Mouse (Mus musculus) intestine, embryonic 15.5 days (tissue): Measurements from ENCODE around the gene 2010109A12Rik. TPM values are rescaled to one million over a fixed set of nuclear protein-coding genes. Genes with fewer than 3 reads are reported as not detected.

Experiments
- ATAC-seq: fragments of 200-750 bp; cut with Nextera tagmentation; 2 replicates; pipeline ENCODE4 v1.8.0; 2017; ENCODE audit warnings: moderate TSS enrichment, moderate library complexity
- H3K27ac ChIP-seq: fragments of 300-500 bp; sonication (generic); 2 replicates; pipeline ENCODE4 v1.5.1; 2015; ENCODE audit warnings: mild to moderate bottlenecking, inconsistent platforms
- H3K27me3 ChIP-seq: fragments of 300-500 bp; sonication (generic); replicated peaks from 2 replicates; pipeline ENCODE4 v1.6.1; 2015; ENCODE audit warnings: inconsistent platforms
- H3K36me3 ChIP-seq: fragments of 300-500 bp; sonication (generic); 2 replicates; pipeline ENCODE4 v1.6.1; 2015; ENCODE audit warnings: inconsistent platforms
- H3K4me1 ChIP-seq: fragments of 300-500 bp; sonication (generic); replicated peaks from 2 replicates; pipeline ENCODE4 v1.6.1; 2015; ENCODE audit warnings: inconsistent platforms
- H3K4me2 ChIP-seq: fragments of 300-500 bp; sonication (generic); replicated peaks from 2 replicates; pipeline ENCODE4 v1.6.1; 2015; ENCODE audit warnings: mild to moderate bottlenecking, inconsistent platforms
- H3K4me3 ChIP-seq: fragments of 300-500 bp; sonication (generic); replicated peaks from 2 replicates; pipeline ENCODE4 v1.5.1; 2015; ENCODE audit warnings: inconsistent platforms
- H3K9ac ChIP-seq: fragments of 300-500 bp; sonication (generic); 2 replicates; pipeline ENCODE4 v1.6.1; 2015; ENCODE audit warnings: inconsistent platforms
- H3K9me3 ChIP-seq: fragments of 300-500 bp; sonication (generic); 2 replicates; pipeline ENCODE4 v1.6.1; 2016; ENCODE audit warnings: inconsistent platforms
- WGBS: fragments of 180-500 bp; shearing (Covaris S2); methylation state at CpG from one replicate; pipeline ENCODE4 v1.1.7; 2015; 5-methylcytosine and 5-hydroxymethylcytosine counted together
- polyA plus RNA-seq: library from polyadenylated mRNA; unstranded; fragments of >200 nt; fragmentation: Nextera tagmentation; extraction: Ambion mirVana; gene quantifications from 2 replicates; pipeline ENCODE4 v1.2.1, GENCODE M21; 2015

2010109A12Rik gene
- polyA plus RNA-seq, 1 experiment from 2014 or later = 2.0 TPM

DNA sequence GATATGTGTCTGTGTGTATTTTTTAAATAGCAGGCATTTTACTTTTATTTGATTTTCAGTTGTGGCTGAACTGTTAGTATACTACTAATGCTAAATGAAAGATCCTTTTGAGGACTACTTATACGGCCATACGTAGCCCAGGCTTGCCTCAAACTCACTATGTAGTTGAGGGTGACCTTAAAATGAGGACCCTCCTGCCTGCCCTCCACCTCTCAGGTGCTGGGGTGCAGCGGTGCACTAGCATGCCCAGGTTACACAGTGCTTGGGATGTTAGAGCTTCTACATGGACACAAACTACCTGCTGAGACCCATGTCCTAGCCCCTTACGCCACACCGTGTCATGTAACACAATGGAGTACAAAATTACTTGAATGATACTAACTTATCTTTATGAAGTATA lies 15.9 kb upstream of the 2010109A12Rik start:
- no peak overlapping the region for H3K4me3 ChIP-seq
- H3K9ac ChIP-seq = no peak overlapping the region
- H3K27ac ChIP-seq = no peak overlapping the region
- no peaks in the 10 kb centered on the region for H3K9me3 ChIP-seq
- H3K4me1 ChIP-seq = no peaks in the 10 kb centered on the region
- H3K27me3 ChIP-seq = no peaks in the 10 kb centered on the region
- 94% methylated on average over 5 of the region's 5 CpGs for WGBS
- ATAC-seq = no peak
- H3K4me2 ChIP-seq = no peak overlapping the region
- peaks cover 16% of the 10 kb centered on the region for H3K36me3 ChIP-seq

DNA sequence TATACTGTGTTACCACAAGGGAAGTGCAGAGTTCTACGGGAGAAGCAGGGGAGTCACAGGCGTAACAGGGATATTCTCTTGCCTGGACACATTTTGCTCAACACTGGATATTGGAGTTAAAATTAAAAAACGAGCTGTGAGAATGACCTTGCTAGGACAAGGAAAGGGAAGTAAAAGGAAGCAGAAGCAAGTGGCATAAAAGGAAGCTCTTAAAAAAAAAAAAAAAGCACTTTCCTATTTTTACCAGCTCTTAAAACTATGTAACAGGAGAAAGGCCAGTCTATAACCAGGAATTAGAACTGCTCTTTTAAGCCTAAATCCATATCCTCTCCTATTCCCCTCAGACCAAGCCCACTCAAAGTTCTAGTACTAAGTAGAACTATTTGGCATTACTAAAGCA lies 8.1 kb upstream of the 2010109A12Rik start:
- no peaks in the 10 kb centered on the region for H3K27me3 ChIP-seq
- H3K36me3 ChIP-seq = peaks cover 11% of the 10 kb centered on the region; the same call in 1 of the 2 replicates
- H3K4me2 ChIP-seq = no peak overlapping the region
- no peak overlapping the region for H3K4me3 ChIP-seq
- H3K4me1 ChIP-seq = no peaks in the 10 kb centered on the region
- no peak for ATAC-seq
- 87% methylated on average over 3 of the region's 3 CpGs for WGBS
- H3K27ac ChIP-seq = no peak overlapping the region
- no peak overlapping the region for H3K9ac ChIP-seq
- H3K9me3 ChIP-seq = no peaks in the 10 kb centered on the region

DNA sequence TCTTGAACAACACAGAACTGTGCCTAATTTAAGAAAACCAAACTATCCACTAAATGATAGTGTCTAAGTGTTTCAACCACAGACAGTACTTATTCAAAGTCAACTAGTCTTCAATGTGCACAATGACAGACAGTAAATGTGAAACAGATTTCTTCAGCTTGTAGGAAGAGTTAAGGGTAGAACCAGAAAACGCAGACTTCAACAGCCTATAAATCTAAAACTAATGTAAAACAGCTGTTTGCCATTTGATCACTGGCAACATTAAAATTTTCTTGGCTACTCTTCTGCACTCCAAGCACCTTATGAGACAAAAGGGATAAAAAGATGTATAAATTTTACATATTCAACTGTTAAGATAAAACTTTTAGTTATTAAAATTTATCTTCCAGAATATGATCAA lies 5.1 kb upstream of the 2010109A12Rik start:
- Histone ChIP-seq H3K36me3 (peaks cover 9% of the 10 kb centered on the region; the same call in 1 of the 2 replicates), H3K4me1 (no peaks in the 10 kb centered on the region), H3K27me3 (no peaks in the 10 kb centered on the region), H3K4me2 (no peak overlapping the region), H3K27ac (no peak overlapping the region), H3K9ac (no peak overlapping the region), H3K9me3 (no peaks in the 10 kb centered on the region), H3K4me3 (no peak overlapping the region)
- 77% methylated on average over 1 of the region's 1 CpGs for WGBS
- ATAC-seq = no peak

DNA sequence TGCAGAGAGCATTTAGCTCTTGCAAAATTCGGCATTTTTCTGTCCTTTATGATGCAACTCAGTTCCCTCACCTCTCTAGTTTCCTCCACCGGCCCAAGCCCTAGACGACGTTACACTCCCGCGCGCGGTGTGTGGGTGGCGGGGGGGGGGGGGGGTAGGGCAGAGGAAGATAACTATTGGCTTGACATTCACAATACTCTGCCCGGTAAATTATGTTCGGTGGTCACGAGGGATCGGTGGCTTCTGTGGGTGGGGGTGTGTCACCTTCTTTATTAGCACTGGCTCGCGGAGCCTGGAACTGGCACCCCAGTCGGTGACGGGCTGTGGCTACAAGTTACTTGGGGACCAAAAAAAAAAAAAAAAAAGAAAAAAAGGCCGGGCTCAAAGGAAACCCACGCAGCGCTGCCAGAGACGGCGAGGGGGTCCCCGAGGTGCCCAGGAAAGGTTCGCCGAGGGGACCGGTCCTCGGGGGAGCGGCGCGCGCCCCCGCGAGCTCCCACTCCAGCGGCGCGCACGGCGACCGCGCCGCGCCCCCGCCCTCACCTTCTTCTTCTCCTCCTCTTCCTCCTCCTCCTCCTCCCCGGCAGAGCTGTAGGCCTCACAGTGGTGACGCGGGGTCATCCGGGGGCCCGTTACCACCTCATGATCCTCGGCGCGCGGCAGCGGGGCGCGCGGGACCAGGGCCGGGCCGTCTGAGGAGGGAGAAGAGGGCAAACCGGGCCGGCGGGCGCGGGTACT lies 778 bp upstream of the 2010109A12Rik start:
- Histone ChIP-seq H3K9me3 (no peaks in the 10 kb centered on the region), H3K9ac (peak overlapping the region; percentile 96), H3K4me2 (peak overlapping the region; percentile 69), H3K27me3 (no peaks in the 10 kb centered on the region), H3K4me3 (peak overlapping the region; percentile 88), H3K27ac (peak overlapping the region; percentile 91), H3K36me3 (peaks cover 2% of the 10 kb centered on the region; the same call in 1 of the 2 replicates), H3K4me1 (no peaks in the 10 kb centered on the region)
- under 1% methylated on average over 61 of the region's 63 CpGs for WGBS
- peak; percentile 69 for ATAC-seq

DNA sequence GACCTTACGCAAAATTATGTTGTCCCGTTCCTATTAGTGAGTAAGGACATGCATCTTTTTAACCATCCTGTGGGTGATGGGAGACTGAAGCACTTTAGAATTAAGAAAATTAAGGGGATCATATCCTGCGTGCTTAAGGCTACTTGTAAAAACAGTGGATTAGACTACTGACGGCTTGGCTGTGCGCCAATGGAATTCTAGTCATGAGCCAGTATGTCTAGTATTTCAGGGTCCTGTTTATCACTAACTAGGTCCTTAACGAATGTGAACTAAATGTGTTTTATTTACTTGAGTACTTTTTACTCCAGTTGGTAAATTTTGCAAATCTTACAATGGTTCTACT lies 659 bp downstream of the 2010109A12Rik start:
- H3K27ac ChIP-seq = peak overlapping the region; percentile 91
- H3K9me3 ChIP-seq = no peaks in the 10 kb centered on the region
- no peaks in the 10 kb centered on the region for H3K36me3 ChIP-seq
- ATAC-seq = peak; percentile 7
- WGBS = 3% methylated on average over 6 of the region's 6 CpGs
- H3K4me1 ChIP-seq = no peaks in the 10 kb centered on the region
- peak overlapping the region; percentile 51 for H3K4me2 ChIP-seq
- peak overlapping the region; percentile 88 for H3K4me3 ChIP-seq
- H3K27me3 ChIP-seq = no peaks in the 10 kb centered on the region
- peak overlapping the region; percentile 96 for H3K9ac ChIP-seq

DNA sequence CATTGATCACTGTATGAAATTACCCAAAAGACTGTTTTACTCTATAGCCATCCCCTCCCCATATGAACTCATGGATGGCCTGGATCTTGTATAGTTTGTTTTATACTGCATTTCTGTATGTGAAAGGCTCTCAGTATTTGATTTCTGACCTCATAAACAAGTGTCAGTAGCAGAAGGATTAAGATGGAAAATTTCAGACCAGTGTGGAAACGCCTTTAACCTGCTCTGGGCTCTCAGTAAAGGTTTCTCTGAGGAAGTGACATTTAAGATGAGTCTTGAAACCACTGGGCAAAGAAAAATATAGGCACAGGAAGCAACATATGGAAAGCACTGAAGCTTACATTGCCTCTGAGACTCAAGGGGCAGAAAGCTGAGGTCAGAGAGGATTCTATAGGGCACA lies 1.2 kb downstream of the 2010109A12Rik start:
- no peak overlapping the region for H3K4me3 ChIP-seq
- no peaks in the 10 kb centered on the region for H3K4me1 ChIP-seq
- no peak overlapping the region for H3K4me2 ChIP-seq
- WGBS = 52% methylated on average over 1 of the region's 1 CpGs
- no peaks in the 10 kb centered on the region for H3K27me3 ChIP-seq
- no peak overlapping the region for H3K9ac ChIP-seq
- no peaks in the 10 kb centered on the region for H3K36me3 ChIP-seq
- H3K27ac ChIP-seq = no peak overlapping the region
- no peaks in the 10 kb centered on the region for H3K9me3 ChIP-seq
- no peak for ATAC-seq

DNA sequence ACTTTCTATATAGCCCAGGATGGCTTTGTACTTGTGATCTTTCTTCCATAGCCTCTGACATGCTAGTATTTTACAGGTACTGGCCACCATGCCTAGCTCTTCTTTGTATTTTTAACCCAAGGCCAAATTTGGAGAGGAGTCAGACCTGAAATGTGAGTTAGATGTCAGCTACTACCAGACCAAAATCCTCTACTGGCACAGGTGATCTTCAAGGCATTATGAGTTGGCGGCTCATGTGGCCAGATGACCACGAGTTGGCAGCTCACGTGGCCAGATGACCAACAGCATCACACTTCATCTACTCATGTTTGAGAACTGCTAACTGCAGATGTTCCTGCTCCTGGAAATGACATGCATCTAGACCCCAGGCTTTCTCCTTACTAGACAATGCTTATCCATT lies 12.1 kb downstream of the 2010109A12Rik start:
- 86% methylated on average over 3 of the region's 3 CpGs for WGBS
- H3K36me3 ChIP-seq = no peaks in the 10 kb centered on the region
- H3K27me3 ChIP-seq = no peaks in the 10 kb centered on the region
- no peak overlapping the region for H3K27ac ChIP-seq
- H3K9me3 ChIP-seq = no peaks in the 10 kb centered on the region
- no peak for ATAC-seq
- no peak overlapping the region for H3K4me3 ChIP-seq
- no peak overlapping the region for H3K4me2 ChIP-seq
- H3K9ac ChIP-seq = no peak overlapping the region
- H3K4me1 ChIP-seq = no peaks in the 10 kb centered on the region

DNA sequence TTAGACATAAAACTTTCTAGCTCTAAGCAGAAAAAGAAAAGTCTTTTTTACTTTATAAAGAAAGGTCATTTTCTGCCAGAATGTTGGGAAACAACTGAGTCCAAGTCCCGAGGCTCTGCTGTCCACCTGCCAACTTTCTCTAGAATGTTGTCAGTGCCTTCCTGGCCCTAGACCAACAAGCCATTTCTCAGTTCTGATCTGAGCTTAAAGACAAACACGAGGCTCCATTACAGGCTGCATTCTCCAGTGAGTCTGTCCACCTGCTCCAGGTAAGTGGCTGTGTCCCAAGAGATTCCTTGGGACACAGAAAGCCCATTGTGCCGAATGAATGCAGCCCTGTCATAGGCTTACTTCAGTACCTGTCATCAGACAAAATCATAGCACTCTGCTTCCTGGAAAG lies 15.3 kb downstream of the 2010109A12Rik start:
- Histone ChIP-seq H3K27ac (no peak overlapping the region), H3K9ac (no peak overlapping the region), H3K4me3 (no peak overlapping the region), H3K4me2 (no peak overlapping the region), H3K36me3 (no peaks in the 10 kb centered on the region), H3K4me1 (no peaks in the 10 kb centered on the region), H3K9me3 (no peaks in the 10 kb centered on the region), H3K27me3 (no peaks in the 10 kb centered on the region)
- no peak for ATAC-seq
- 56% methylated on average over 3 of the region's 3 CpGs for WGBS

DNA sequence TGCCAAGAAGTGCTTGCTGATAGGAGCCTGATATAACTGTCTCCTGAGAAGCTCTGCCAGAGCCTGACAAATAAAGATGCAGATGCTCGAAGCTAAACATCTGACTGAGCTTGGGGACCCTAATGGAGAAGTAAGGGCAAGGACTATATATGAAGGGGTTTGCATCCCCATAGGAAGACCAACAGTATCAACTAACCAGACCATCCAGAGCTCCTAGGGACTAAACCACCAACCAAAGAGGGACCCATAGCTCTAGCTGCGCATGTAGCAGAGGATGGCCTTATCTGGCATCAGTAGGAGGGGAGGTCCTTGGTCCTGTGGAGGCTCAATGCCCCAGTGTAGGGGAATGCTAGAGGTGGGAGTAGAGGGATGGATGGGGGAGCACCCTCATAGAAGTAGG lies 18.2 kb downstream of the 2010109A12Rik start:
- Histone ChIP-seq H3K4me1 (no peaks in the 10 kb centered on the region), H3K4me2 (no peak overlapping the region), H3K9me3 (no peaks in the 10 kb centered on the region), H3K9ac (no peak overlapping the region), H3K4me3 (no peak overlapping the region), H3K27me3 (no peaks in the 10 kb centered on the region), H3K27ac (no peak overlapping the region), H3K36me3 (no peaks in the 10 kb centered on the region)
- ATAC-seq = no peak
- 83% methylated on average over 2 of the region's 2 CpGs for WGBS

DNA sequence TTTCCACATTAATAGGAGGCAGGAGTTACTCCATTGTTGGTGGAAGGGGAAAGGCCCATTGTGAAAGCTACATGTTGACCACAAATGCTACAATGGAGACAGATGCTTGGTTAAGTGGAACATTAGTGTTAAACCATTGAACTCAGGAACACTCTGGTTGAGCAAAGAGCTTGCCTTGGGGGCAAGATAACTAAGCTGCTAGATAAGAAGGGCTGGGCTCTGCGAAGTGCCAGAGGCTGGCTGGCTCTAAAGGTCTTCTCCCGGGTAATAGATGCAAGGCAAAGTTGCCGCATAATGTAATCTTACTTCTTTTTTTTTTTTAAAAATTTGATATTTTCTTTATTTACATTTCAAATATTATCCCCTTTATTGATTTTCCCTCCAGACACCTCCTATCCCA lies 20.8 kb downstream of the 2010109A12Rik start:
- no peak overlapping the region for H3K9ac ChIP-seq
- 78% methylated on average over 3 of the region's 3 CpGs for WGBS
- H3K4me2 ChIP-seq = no peak overlapping the region
- no peaks in the 10 kb centered on the region for H3K9me3 ChIP-seq
- H3K27ac ChIP-seq = no peak overlapping the region
- no peaks in the 10 kb centered on the region for H3K36me3 ChIP-seq
- H3K4me1 ChIP-seq = no peaks in the 10 kb centered on the region
- no peak overlapping the region for H3K4me3 ChIP-seq
- no peak for ATAC-seq
- H3K27me3 ChIP-seq = no peaks in the 10 kb centered on the region

DNA sequence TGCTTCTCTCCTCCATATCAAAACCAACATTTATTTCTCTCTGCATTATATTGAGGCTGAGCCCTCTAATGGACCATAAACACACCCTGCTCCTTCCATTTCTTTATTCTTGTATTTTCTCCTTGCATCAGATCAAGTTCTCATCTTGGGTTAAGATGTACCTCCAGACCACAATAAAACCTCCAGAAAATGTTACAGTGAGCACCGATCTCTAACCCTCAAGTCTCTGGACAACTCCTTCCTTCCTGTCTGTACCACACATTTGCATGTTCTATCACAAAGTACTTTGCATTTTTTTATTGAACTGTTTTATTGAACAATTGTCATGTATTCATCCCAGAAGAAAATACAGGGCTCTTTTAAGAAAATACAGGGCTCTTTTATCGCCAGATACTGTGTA lies 23.2 kb downstream of the 2010109A12Rik start:
- no peak for ATAC-seq
- H3K9me3 ChIP-seq = no peaks in the 10 kb centered on the region
- no peaks in the 10 kb centered on the region for H3K36me3 ChIP-seq
- no peak overlapping the region for H3K4me2 ChIP-seq
- no peaks in the 10 kb centered on the region for H3K4me1 ChIP-seq
- no peaks in the 10 kb centered on the region for H3K27me3 ChIP-seq
- H3K4me3 ChIP-seq = no peak overlapping the region
- no peak overlapping the region for H3K9ac ChIP-seq
- 81% methylated on average over 2 of the region's 2 CpGs for WGBS
- no peak overlapping the region for H3K27ac ChIP-seq

DNA sequence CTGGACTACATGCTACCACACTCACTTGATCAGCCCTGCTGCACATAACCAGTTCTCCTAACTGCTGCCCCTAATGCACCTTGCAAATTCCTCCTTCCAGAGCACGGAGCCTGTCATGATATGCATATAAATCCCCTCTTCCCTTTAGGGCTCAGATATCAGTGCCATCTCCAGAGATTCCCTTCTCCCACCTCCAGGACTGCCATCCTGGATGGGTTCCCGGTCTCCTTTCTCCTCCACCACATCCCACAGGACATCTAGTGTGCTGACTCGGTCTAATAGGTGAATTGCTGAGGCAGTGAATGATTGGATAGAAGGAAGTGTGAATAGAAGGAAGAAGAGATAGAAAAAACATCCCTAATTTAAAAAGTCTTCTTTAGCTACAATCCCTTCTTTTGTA lies 25.4 kb downstream of the 2010109A12Rik start:
- no peak overlapping the region for H3K4me2 ChIP-seq
- no peak for ATAC-seq
- H3K4me3 ChIP-seq = no peak overlapping the region
- 77% methylated on average over 3 of the region's 3 CpGs for WGBS
- no peaks in the 10 kb centered on the region for H3K27me3 ChIP-seq
- H3K36me3 ChIP-seq = no peaks in the 10 kb centered on the region
- H3K9me3 ChIP-seq = no peaks in the 10 kb centered on the region
- no peak overlapping the region for H3K9ac ChIP-seq
- H3K4me1 ChIP-seq = no peaks in the 10 kb centered on the region
- H3K27ac ChIP-seq = no peak overlapping the region

DNA sequence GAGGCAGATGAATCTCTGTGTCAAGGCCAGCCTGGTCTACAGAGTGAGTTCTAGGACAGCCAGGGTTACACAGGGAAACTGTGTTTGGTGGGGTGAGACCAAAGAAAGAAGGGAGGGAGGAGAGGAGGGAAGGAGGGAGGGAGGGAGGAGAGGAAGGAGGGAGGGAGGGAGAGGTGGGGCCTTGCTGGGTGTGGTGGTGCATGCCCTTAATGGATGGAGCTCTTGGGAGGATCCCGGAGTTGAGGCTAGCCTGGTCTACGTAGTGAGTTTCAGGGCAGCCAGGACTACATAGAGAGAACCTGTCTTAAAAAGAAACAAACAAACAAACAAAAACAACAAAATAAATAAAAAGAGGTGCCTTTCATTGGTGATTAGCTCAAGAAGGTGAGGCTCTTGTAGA lies 26.5 kb downstream of the 2010109A12Rik start:
- no peak for ATAC-seq
- H3K4me2 ChIP-seq = no peak overlapping the region
- H3K9me3 ChIP-seq = no peaks in the 10 kb centered on the region
- H3K4me1 ChIP-seq = no peaks in the 10 kb centered on the region
- 78% methylated on average over 2 of the region's 2 CpGs for WGBS
- H3K9ac ChIP-seq = no peak overlapping the region
- H3K27ac ChIP-seq = no peak overlapping the region
- no peak overlapping the region for H3K4me3 ChIP-seq
- no peaks in the 10 kb centered on the region for H3K36me3 ChIP-seq
- no peaks in the 10 kb centered on the region for H3K27me3 ChIP-seq
